Mouse (Mus musculus): ENCODE data around the gene Fbxl18. TPM values are rescaled to one million over a fixed set of nuclear protein-coding genes. Genes with fewer than 3 reads are reported as not detected.
A peak's percentile ranks its signal among the peaks of the same experiment; 100 is the strongest.

Fbxl18 gene
- polyA plus RNA-seq, 1 experiment: 9.5 TPM

- Histone ChIP-seq H3K79me2 (ENCODE audit: control insufficient read depth, insufficient read depth) (no peaks in the 10 kb centered on the region), H3K4me3 (ENCODE audit: insufficient read depth, poor library complexity, severe bottlenecking) (no peak overlapping the region), H3K79me3 (ENCODE audit: low read depth) (peaks cover 1% of the 10 kb centered on the region), H3ac (ENCODE audit: control insufficient read depth, insufficient read length, low read depth) (no peak overlapping the region), H3K36me3 (ENCODE audit: control insufficient read depth, insufficient read depth) (peaks cover 42% of the 10 kb centered on the region), H3K27me3 (ENCODE audit: control insufficient read depth, insufficient read depth, insufficient read length) (no peaks in the 10 kb centered on the region)
- no peak for TF ChIP-seq MAX (IDR thresholded peaks at IDR 0.05)
- no peak for TF ChIP-seq FOSL1 (IDR thresholded peaks at IDR 0.05; ENCODE audit: insufficient read depth, low read length, poor library complexity, severe bottlenecking)
- no peak for TF ChIP-seq CTCF (IDR thresholded peaks at IDR 0.05; ENCODE audit: control insufficient read depth, insufficient read depth, insufficient read length)
- no peak for TF ChIP-seq USF1 (IDR thresholded peaks at IDR 0.05; ENCODE audit: low read depth)
- TF ChIP-seq CEBPB (IDR thresholded peaks at IDR 0.05; ENCODE audit: low read depth): no peak
- TF ChIP-seq MYOG (IDR thresholded peaks at IDR 0.05; ENCODE audit: control insufficient read depth, extremely low read depth, insufficient read length): no peak
- no peak for TF ChIP-seq MYOD1 (IDR thresholded peaks at IDR 0.05; ENCODE audit: control insufficient read depth, insufficient read length, low read depth)
Measured at GRCm38 (mm10) chr5:142878570-142878969, 16.7 kb downstream of the Fbxl18 start.

DNA sequence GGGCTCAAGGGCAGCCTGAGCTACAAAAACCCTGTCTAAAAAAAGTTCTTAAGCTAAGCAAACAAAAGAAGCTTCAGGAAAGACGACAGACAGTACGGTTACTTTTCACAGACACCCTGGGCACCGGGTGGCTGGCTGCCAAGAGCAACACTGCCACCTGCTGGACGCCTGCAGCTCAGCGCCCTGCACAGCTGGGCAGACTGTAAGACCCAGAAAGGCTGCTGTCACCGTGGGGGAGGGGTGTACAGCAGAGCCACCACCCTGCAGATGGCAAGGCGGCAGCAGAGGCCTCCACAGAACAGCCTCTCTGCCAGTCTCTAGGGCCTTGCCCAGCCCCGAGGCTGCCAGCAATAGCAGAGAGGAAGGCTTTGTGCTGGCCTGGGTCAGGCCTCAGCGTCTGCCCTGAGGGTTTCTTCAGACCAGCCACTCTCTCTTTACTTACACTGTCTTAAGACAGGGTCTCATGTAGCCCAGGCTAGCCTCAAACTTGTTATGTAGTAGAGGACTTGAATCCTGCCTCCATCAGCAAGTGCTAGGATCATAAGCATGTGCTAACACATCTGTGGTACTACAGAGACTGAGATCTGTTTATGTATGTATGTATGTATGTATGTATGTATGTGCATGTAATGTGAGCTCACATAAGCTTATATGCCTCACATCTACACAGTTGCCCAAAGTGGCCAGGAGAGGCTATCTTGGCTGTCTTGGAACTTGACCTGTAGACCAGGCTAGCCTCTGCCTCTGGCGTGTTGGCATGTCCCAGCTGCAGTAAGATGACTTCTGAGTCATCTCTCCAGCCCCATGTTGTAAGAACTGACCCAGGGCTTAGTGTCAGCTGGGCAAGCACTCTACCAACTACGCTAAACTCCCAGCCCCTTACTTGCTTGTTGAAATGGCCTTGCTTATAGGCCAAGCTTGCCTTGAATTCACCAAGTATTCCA lies 17.6 kb downstream of the Fbxl18 start:
- TF ChIP-seq MYOD1 (IDR thresholded peaks at IDR 0.05; ENCODE audit: control insufficient read depth, insufficient read length, low read depth) (no peak), CTCF (IDR thresholded peaks at IDR 0.05; ENCODE audit: control insufficient read depth, insufficient read depth, insufficient read length) (peak; percentile 98)
- H3K36me3 ChIP-seq (ENCODE audit: control insufficient read depth, insufficient read depth): peaks cover 42% of the 10 kb centered on the region
- H3K79me2 ChIP-seq (ENCODE audit: control insufficient read depth, insufficient read depth): no peaks in the 10 kb centered on the region
- H3K27me3 ChIP-seq (ENCODE audit: control insufficient read depth, insufficient read depth, insufficient read length): no peaks in the 10 kb centered on the region
- H3ac ChIP-seq (ENCODE audit: control insufficient read depth, insufficient read length, low read depth): no peak overlapping the region
- H3K79me3 ChIP-seq (ENCODE audit: low read depth): peaks cover 2% of the 10 kb centered on the region
- no peak overlapping the region for H3K4me3 ChIP-seq (ENCODE audit: insufficient read depth, poor library complexity, severe bottlenecking)

GRCm38 (mm10) chr5:142876896-142877295 lies 18.3 kb downstream of the Fbxl18 start:
- Histone ChIP-seq H3K27me3 (ENCODE audit: control insufficient read depth, insufficient read depth, insufficient read length) (no peaks in the 10 kb centered on the region), H3K79me3 (ENCODE audit: low read depth) (peaks cover 2% of the 10 kb centered on the region), H3K4me3 (ENCODE audit: insufficient read depth, poor library complexity, severe bottlenecking) (no peak overlapping the region), H3ac (ENCODE audit: control insufficient read depth, insufficient read length, low read depth) (no peak overlapping the region), H3K79me2 (ENCODE audit: control insufficient read depth, insufficient read depth) (no peaks in the 10 kb centered on the region), H3K36me3 (ENCODE audit: control insufficient read depth, insufficient read depth) (peaks cover 42% of the 10 kb centered on the region)
- TF ChIP-seq CTCF (IDR thresholded peaks at IDR 0.05; ENCODE audit: control insufficient read depth, insufficient read depth, insufficient read length): no peak

- H3K4me3 ChIP-seq (ENCODE audit: insufficient read depth, poor library complexity, severe bottlenecking): no peak overlapping the region
- H3K79me3 ChIP-seq (ENCODE audit: low read depth): peaks cover 2% of the 10 kb centered on the region
- H3ac ChIP-seq (ENCODE audit: control insufficient read depth, insufficient read length, low read depth): no peak overlapping the region
- no peaks in the 10 kb centered on the region for H3K79me2 ChIP-seq (ENCODE audit: control insufficient read depth, insufficient read depth)
- H3K36me3 ChIP-seq (ENCODE audit: control insufficient read depth, insufficient read depth): peaks cover 42% of the 10 kb centered on the region
- TF ChIP-seq MYOG (IDR thresholded peaks at IDR 0.05; ENCODE audit: control insufficient read depth, extremely low read depth, insufficient read length) (no peak), FOSL1 (IDR thresholded peaks at IDR 0.05; ENCODE audit: insufficient read depth, low read length, poor library complexity, severe bottlenecking) (no peak), CTCF (IDR thresholded peaks at IDR 0.05; ENCODE audit: control insufficient read depth, insufficient read depth, insufficient read length) (no peak), USF1 (IDR thresholded peaks at IDR 0.05; ENCODE audit: low read depth) (no peak), CEBPB (IDR thresholded peaks at IDR 0.05; ENCODE audit: low read depth) (no peak), MYOD1 (IDR thresholded peaks at IDR 0.05; ENCODE audit: control insufficient read depth, insufficient read length, low read depth) (no peak), MAX (IDR thresholded peaks at IDR 0.05) (no peak)
- H3K27me3 ChIP-seq (ENCODE audit: control insufficient read depth, insufficient read depth, insufficient read length): no peaks in the 10 kb centered on the region
Measured at GRCm38 (mm10) chr5:142875513-142875905, 19.7 kb downstream of the Fbxl18 start.

- H3K79me3 ChIP-seq (ENCODE audit: low read depth): peaks cover 2% of the 10 kb centered on the region
- H3K36me3 ChIP-seq (ENCODE audit: control insufficient read depth, insufficient read depth): peaks cover 42% of the 10 kb centered on the region
- H3K79me2 ChIP-seq (ENCODE audit: control insufficient read depth, insufficient read depth): no peaks in the 10 kb centered on the region
- H3ac ChIP-seq (ENCODE audit: control insufficient read depth, insufficient read length, low read depth): no peak overlapping the region
- TF ChIP-seq USF1 (IDR thresholded peaks at IDR 0.05; ENCODE audit: low read depth) (no peak), CEBPB (IDR thresholded peaks at IDR 0.05; ENCODE audit: low read depth) (no peak)
- no peak overlapping the region for H3K4me3 ChIP-seq (ENCODE audit: insufficient read depth, poor library complexity, severe bottlenecking)
- H3K27me3 ChIP-seq (ENCODE audit: control insufficient read depth, insufficient read depth, insufficient read length): no peaks in the 10 kb centered on the region
Measured at GRCm38 (mm10) chr5:142874791-142875512, 20.3 kb downstream of the Fbxl18 start.

- TF ChIP-seq MYOD1 (IDR thresholded peaks at IDR 0.05; ENCODE audit: control insufficient read depth, insufficient read length, low read depth) (no peak), USF1 (IDR thresholded peaks at IDR 0.05; ENCODE audit: low read depth) (no peak), FOSL1 (IDR thresholded peaks at IDR 0.05; ENCODE audit: insufficient read depth, low read length, poor library complexity, severe bottlenecking) (no peak), CEBPB (IDR thresholded peaks at IDR 0.05; ENCODE audit: low read depth) (no peak), MAX (IDR thresholded peaks at IDR 0.05) (no peak), CTCF (IDR thresholded peaks at IDR 0.05; ENCODE audit: control insufficient read depth, insufficient read depth, insufficient read length) (no peak), MYOG (IDR thresholded peaks at IDR 0.05; ENCODE audit: control insufficient read depth, extremely low read depth, insufficient read length) (no peak)
- no peaks in the 10 kb centered on the region for H3K79me2 ChIP-seq (ENCODE audit: control insufficient read depth, insufficient read depth)
- peaks cover 2% of the 10 kb centered on the region for H3K79me3 ChIP-seq (ENCODE audit: low read depth)
- no peak overlapping the region for H3ac ChIP-seq (ENCODE audit: control insufficient read depth, insufficient read length, low read depth)
- H3K36me3 ChIP-seq (ENCODE audit: control insufficient read depth, insufficient read depth): peaks cover 42% of the 10 kb centered on the region
- H3K27me3 ChIP-seq (ENCODE audit: control insufficient read depth, insufficient read depth, insufficient read length): no peaks in the 10 kb centered on the region
- no peak overlapping the region for H3K4me3 ChIP-seq (ENCODE audit: insufficient read depth, poor library complexity, severe bottlenecking)
Measured at GRCm38 (mm10) chr5:142873718-142874117, 21.5 kb downstream of the Fbxl18 start.

Data from C2C12 (cell line).